Mouse (Mus musculus) cerebellum, adult 11-12 months (tissue): ENCODE measurements around the gene Epm2a.
"Not testable (repeated sequence)": the region's sequence is repeated elsewhere in the genome, so short reads cannot be mapped to it uniquely, and the experiment has no call there.

ENCODE experiments used
- DNase-seq: peaks from one replicate; pipeline ENCODE4 v3.0.0; 2022

Epm2a gene

DNA sequence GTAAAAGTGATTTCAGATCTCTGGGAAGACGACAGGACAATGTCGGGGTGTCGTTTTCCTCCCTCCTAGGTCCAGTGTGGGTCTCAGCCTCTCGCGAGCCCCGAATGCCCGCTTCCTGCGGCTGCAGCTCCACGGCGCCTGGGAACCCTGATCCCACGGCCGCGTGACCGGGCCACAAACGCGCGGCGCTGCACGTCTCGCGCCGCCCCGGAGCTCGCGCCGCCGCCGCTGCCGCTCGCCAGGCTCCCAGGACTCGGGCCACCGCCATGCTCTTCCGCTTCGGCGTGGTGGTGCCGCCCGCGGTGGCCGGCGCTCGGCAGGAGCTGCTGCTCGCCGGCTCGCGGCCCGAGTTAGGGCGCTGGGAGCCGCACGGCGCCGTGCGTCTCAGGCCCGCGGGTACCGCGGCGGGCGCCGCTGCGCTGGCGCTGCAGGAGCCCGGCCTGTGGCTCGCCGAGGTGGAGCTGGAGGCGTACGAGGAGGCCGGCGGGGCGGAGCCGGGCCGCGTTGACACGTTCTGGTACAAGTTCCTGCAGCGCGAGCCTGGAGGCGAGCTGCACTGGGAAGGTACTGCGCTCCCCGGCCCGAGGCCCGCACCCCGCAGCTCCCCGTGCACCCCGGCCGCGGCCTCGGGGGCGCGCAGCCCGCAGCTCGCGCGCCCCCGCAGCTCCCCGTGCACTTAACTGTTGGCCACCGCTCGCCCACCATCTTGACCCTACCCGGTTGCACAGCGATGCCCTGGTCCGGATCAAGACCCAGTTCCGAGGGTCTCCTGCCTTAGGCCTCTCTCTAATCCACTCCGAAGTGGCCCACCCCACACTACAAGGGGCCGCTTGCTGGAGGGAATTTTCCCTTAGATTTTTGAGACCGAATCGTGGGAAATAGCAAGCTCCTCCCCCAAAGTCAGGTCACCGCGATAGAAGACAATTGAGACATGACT is at the start of gene Epm2a:
Epm2a (plus strand) TSS at position 200 of the 937 bp plus-strand sequence.
- DNase-seq = peak; percentile 79

- no peak for DNase-seq
These were observed 44.8 kb upstream of the Epm2a start for GRCm38 (mm10) chr10:11298418-11298817.

- DNase-seq = no peak
These were observed 37.7 kb upstream of the Epm2a start for GRCm38 (mm10) chr10:11305365-11306053.

GRCm38 (mm10) chr10:11306054-11306367 is 37.2 kb upstream of the Epm2a start:
- DNase-seq = no peak

GRCm38 (mm10) chr10:11309866-11310265 is 33.3 kb upstream of the Epm2a start:
- DNase-seq = no peak

- no peak for DNase-seq
These were observed 32.7 kb upstream of the Epm2a start for GRCm38 (mm10) chr10:11310481-11310880.

DNA sequence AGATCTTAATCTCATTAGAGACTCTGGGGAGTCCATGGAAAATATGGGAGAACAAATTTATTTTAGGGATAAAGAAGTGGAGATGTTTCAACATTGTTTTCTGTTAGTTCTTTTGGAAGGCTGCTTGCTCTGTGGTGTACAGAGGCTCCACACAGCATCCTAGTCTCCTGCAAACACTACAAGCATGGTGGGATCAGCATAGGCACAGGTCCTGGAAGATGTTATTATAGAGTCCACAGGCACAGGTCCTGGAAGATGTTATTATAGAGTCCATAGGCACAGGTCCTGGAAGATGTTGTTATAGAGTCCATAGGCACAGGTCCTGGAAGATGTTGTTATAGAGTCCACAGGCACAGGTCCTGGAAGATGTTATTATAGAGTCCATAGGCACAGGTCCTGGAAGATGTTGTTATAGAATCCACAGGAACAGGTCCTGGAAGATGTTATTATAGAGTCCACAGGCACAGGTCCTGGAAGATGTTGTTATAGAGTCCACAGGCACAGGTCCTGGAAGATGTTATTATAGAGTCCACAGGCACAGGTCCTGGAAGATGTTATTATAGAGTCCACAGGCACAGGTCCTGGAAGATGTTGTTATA is 25.2 kb upstream of the Epm2a start:
- not testable (repeated sequence) for DNase-seq

DNA sequence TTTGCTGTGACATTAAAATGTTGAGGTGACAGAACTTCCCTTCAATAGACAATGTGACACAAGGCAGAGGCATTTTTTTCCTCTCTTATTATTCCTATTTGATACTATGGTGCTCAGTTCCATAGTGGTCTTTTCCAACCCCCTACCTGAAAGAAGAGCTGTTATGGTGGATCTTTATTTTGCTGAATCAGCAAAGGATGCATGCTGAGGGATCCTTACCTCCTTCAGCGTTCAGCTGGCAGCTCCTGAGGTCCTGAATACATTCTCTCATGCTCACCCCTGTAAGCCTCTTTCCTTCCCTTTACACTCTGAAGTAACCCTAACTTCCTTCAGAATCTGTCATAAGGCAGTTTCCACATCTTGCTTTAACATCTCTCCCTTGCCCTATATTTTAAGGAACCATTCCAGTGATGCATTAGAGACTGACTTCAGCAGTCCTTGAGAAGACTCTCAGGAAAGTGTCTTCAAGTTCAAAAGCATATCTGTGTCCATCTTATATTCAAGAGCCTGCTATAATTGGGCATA is 23.7 kb upstream of the Epm2a start:
- no peak for DNase-seq

DNA sequence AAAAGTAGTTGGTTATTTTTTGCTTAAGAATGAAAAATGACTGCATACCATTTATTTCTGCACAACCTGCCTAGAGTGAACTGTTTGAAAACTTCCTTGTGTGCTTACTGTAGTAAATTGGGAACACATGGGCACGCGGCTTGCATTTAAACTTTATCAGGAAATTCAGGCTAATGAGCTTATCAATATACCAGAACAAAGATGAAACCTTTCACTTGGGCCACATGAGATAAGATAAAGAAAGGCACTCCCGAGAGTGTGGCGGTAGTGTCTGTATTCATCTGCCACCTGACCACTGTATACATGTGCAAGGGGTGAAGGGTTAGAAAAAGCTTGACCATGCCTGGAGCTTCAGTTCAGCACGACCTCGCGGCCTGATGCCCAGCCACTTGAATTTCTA is 20.9 kb upstream of the Epm2a start:
- DNase-seq = no peak

- DNase-seq = no peak
These were observed 19.9 kb upstream of the Epm2a start for GRCm38 (mm10) chr10:11323202-11323898.

DNA sequence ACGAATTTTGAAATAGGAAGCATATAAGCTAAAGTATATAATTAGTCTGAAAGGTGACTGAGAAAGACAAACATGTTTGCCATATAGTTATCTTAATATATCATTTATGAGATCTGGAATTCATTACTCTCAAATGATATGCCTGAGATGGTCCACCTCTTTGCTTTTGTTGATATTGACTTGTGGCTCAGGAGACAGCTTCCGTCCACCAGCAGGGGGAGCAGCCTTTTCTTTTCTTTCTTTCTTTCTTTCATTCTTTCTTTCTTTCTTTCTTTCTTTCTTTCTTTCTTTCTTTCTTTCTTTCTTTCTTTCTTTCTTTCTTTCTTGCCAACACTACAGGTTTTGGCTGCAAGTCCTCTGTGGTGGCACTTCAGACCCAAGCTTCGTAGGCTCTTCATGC is 16.7 kb upstream of the Epm2a start:
- DNase-seq = no peak

DNA sequence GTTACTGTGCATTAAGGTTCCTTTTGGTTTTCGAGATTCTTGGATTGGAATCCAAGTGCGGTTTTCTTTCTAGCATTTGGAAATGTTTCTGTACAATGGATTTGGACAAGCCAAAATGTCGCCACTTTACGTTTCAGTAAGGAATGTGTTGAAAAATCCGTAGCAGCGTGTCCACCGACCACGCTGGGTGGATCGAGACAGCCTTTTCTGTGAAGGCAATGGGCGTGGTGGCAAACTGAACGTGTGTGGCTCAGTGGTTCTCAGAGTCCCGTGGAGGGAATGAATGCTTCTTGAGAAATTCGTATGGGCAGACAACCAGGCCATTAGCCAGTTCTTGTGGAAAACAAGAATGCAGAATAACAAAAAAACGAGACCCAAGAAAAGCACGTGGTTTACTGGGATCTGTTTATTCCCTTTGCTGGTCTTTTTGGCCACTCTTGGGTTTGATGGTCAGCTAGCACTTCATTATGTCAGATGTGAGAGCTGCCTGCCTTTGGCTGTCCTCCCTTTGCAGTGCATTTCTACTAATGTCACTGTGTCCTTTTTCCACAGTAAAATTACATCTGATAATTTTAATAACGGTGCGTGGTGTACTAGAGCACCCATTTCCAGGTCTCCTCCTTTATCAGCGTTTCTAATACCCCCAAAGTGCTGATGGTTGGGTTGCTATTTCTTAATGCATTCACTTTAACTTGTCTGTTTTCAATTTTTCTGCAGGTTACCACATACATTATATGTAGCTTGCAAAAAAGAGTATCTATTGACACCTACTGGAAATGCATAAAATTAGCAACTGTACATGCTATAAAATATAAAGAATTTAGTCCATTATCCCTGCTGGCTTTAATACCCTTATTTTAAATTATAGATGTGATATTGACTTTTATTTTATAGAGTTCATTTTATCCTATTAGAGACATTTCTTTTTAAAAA is 1.6 kb downstream of the Epm2a start:
- no peak for DNase-seq

GRCm38 (mm10) chr10:11350243-11350974 is 7.2 kb downstream of the Epm2a start:
- not testable (repeated sequence) for DNase-seq

- no peak for DNase-seq
These were observed 11.4 kb downstream of the Epm2a start for GRCm38 (mm10) chr10:11354609-11355008.

DNA sequence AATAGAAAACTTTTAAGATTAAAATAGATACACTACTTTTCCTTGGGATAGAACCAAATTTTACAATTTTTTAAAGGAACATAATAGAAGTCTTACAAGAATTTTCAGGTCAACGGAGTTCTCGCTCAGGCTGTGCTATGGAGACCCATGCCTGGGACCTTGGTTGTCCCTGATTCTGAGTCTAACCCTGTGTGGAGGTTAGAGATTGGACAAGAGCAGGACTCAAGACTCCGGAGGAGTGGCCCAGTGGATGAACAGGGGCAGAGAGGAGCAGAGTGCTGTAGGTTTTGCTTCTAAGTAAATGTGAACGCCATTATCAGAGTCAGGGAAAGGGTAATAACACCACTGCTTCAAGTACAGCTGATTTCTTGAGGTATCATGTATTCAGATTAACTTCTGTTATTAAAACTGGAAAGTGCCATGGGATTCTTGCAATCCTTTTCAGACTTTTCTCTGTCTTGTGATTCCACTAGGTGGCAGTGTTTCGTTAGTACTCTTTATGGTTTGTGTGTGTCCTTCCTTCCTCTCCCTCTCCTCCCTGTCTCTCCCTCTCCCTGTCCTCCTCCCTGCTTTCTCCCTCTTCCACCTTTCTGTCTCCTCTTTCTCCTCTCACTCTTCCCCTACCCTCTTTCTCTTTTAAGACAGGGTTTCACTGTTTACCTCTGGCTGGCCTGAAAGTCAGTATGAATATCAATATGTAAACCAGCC is 18.9 kb downstream of the Epm2a start:
- no peak for DNase-seq

DNA sequence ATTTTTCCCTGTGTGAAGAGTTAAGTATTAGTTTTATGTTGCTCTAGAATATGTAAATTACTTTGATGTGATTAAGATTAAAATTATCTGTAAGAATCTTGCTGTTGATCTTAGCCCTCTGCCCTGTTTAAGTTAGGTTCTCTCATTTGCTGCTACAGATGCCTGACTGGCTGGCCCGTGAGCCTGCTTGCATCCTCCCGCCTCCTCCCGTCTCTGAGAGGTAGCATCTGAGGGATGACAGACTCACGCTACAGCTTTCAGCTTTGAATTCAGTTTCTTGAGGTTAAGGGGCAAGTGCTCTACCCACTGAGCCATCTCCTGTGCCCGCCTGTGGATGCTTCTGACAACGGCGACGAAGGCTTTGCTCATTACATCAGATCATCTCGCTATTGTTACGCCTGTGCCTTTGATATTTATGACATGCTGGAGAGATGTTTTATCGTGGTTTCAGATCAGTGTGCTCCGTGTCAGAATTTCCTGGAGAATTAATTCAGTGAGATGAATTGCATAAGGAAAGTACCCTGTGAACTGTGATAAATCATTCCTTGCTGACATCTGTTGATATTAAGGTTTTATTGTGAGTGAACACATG is 19.8 kb downstream of the Epm2a start:
- DNase-seq = no peak

DNA sequence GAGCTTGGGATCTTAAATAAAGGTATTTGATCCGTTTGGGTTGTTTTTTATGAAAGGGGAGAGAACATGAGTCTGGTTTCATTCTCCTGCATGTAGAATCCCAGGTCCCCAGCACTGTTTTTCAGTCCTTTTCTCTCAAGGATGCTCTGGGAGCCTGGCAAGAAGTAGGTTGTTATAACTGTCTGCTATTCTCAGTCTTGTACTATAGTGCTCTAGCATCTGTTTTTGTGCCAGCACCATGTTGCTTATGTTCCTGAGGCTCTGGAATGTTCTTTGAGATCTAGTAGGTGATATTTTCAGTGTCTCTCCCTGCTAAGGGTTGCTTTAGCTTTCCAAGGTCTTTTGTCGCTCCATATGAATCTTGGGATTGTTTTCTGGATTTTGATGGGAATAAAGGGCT is 38.1 kb downstream of the Epm2a start:
- no peak for DNase-seq

GRCm38 (mm10) chr10:11410926-11411325 is 67.7 kb downstream of the Epm2a start:
- DNase-seq = no peak

DNA sequence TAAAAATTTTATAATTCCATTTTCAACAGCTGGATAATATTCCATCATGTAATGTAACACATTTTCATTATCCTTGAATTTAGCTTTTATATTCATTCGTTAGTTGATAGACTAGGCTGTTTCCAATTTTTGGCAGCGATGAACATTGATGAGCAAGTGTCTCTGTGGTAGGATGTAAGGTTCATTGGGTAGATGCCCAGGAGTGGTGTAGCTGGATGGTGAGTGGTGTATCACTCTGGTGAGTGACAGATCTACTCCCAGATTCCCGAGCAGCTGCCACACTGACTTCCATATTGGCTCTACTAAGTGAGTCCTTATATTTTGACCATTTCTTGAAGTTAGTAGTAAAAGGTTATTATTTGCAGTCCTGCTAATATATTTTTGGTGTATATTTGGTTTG is 76.9 kb downstream of the Epm2a start:
- DNase-seq = no peak
